Mouse (Mus musculus) kidney, postnatal 0 days (tissue): Measurements from ENCODE around the gene Dst. TPM values are rescaled to one million over a fixed set of nuclear protein-coding genes. Genes with fewer than 3 reads are reported as not detected.

Source experiments
- ATAC-seq: fragments of 200-750 bp; cut with Nextera tagmentation; replicated peaks from 2 replicates; pipeline ENCODE4 v1.8.0; 2017; ENCODE audit warnings: low read depth, moderate number of reproducible peaks, moderate TSS enrichment, moderate library complexity; ENCODE audit not compliant: low FRiP score
- DNase-seq: peaks from one replicate; pipeline ENCODE4 v3.0.0-alpha.2; 2016; ENCODE audit warnings: low spot score
- H3K27ac ChIP-seq: fragments of 300-500 bp; sonication (generic); 2 replicates; pipeline ENCODE4 v1.5.1; 2014; ENCODE audit warnings: mild to moderate bottlenecking
- H3K27me3 ChIP-seq: fragments of 300-500 bp; sonication (generic); 2 replicates; pipeline ENCODE4 v1.6.1; 2014; ENCODE audit warnings: low read length, mixed read lengths; ENCODE audit not compliant: insufficient read depth
- H3K36me3 ChIP-seq: fragments of 300-500 bp; sonication (generic); 2 replicates; pipeline ENCODE4 v1.6.1; 2014; ENCODE audit warnings: low read length, mixed read lengths; ENCODE audit not compliant: insufficient read depth
- H3K4me1 ChIP-seq: fragments of 300-500 bp; sonication (generic); replicated peaks from 2 replicates; pipeline ENCODE4 v1.6.1; 2014; ENCODE audit warnings: antibody characterized with exemption, low read length, mixed read lengths; ENCODE audit not compliant: insufficient read depth
- H3K4me2 ChIP-seq: fragments of 300-500 bp; sonication (generic); 2 replicates; pipeline ENCODE4 v1.6.1; 2014; ENCODE audit warnings: mild to moderate bottlenecking, low read length, moderate library complexity, mixed read lengths
- H3K4me3 ChIP-seq: fragments of 300-500 bp; sonication (generic); replicated peaks from 2 replicates; pipeline ENCODE4 v1.5.1; 2014; ENCODE audit warnings: low read depth, low read length
- H3K9ac ChIP-seq: fragments of 300-500 bp; sonication (generic); 2 replicates; pipeline ENCODE4 v1.6.1; 2014; ENCODE audit warnings: low read depth, low read length
- H3K9me3 ChIP-seq: fragments of 300-500 bp; sonication (generic); replicated peaks from 2 replicates; pipeline ENCODE4 v1.6.1; 2016; ENCODE audit warnings: low read length, inconsistent platforms, mixed read lengths
- CTCF ChIP-seq: IDR thresholded peaks from 2 replicates; pipeline ENCODE4 v1.5.1; 2016; ENCODE audit warnings: antibody characterized with exemption, low read depth, mild to moderate bottlenecking, moderate library complexity
- WGBS: fragments of 180-500 bp; shearing (Covaris S2); extraction: QIAGEN DNeasy Blood & Tissue Kit; methylation state at CpG from one replicate; pipeline ENCODE4 v1.1.7; 2014; 5-methylcytosine and 5-hydroxymethylcytosine counted together
- polyA plus RNA-seq: library from polyadenylated mRNA; unstranded; fragments of >200 nt; fragmentation: Nextera tagmentation; extraction: Ambion mirVana; gene quantifications from 2 replicates; pipeline ENCODE4 v1.2.1, GENCODE M21; 2015

Dst gene
- polyA plus RNA-seq, 1 experiment from 2014 or later: 22.4 TPM

GRCm38 (mm10) chr1:33883102-33883839 is 24.8 kb upstream of the Dst start:
- H3K36me3 ChIP-seq: no peaks in the 10 kb centered on the region
- H3K4me3 ChIP-seq: 0 out of 2 replicates have a peak overlapping the region, but pooled peaks have one; percentile 0
- DNase-seq: peak; percentile 52
- H3K27me3 ChIP-seq: no peaks in the 10 kb centered on the region
- H3K9ac ChIP-seq: no peak overlapping the region
- WGBS: 15% methylated on average over 18 of the region's 18 CpGs
- peak; percentile 32; the same call in 1 of the 2 replicates for TF ChIP-seq CTCF
- peak overlapping the region; percentile 34 for H3K4me2 ChIP-seq
- H3K9me3 ChIP-seq: no peaks in the 10 kb centered on the region
- ATAC-seq: no peak
- no peak overlapping the region for H3K27ac ChIP-seq
- H3K4me1 ChIP-seq: no peaks in the 10 kb centered on the region

GRCm38 (mm10) chr1:33892784-33893183 is 15.2 kb upstream of the Dst start:
- H3K27ac ChIP-seq: no peak overlapping the region
- no peak overlapping the region for H3K4me3 ChIP-seq
- DNase-seq (peak; percentile 61), ATAC-seq (no peak)
- no peaks in the 10 kb centered on the region for H3K4me1 ChIP-seq
- H3K36me3 ChIP-seq: no peaks in the 10 kb centered on the region
- TF ChIP-seq CTCF: peak; percentile 75
- no peak overlapping the region for H3K9ac ChIP-seq
- H3K27me3 ChIP-seq: no peaks in the 10 kb centered on the region
- no peak overlapping the region for H3K4me2 ChIP-seq
- WGBS: 67% methylated on average over 10 of the region's 10 CpGs
- no peaks in the 10 kb centered on the region for H3K9me3 ChIP-seq

- Histone ChIP-seq H3K27me3 (no peaks in the 10 kb centered on the region), H3K9me3 (no peaks in the 10 kb centered on the region), H3K9ac (no peak overlapping the region), H3K4me3 (no peak overlapping the region), H3K36me3 (no peaks in the 10 kb centered on the region), H3K27ac (no peak overlapping the region), H3K4me2 (no peak overlapping the region), H3K4me1 (no peaks in the 10 kb centered on the region)
- TF ChIP-seq CTCF: no peak
- WGBS: 58% methylated on average over 6 of the region's 6 CpGs
- no peak for DNase-seq
- ATAC-seq: no peak
These were observed 11.9 kb upstream of the Dst start for GRCm38 (mm10) chr1:33896116-33896515.

- Histone ChIP-seq H3K36me3 (no peaks in the 10 kb centered on the region), H3K27me3 (no peaks in the 10 kb centered on the region), H3K4me2 (no peak overlapping the region), H3K4me1 (no peaks in the 10 kb centered on the region), H3K9ac (no peak overlapping the region), H3K4me3 (no peak overlapping the region), H3K9me3 (no peaks in the 10 kb centered on the region), H3K27ac (no peak overlapping the region)
- 73% methylated on average over 4 of the region's 4 CpGs for WGBS
- ATAC-seq (no peak), DNase-seq (no peak)
- TF ChIP-seq CTCF: no peak
These were observed 11.4 kb upstream of the Dst start for GRCm38 (mm10) chr1:33896666-33897065.

- H3K9ac ChIP-seq: no peak overlapping the region
- DNase-seq: no peak
- TF ChIP-seq CTCF: no peak
- no peak overlapping the region for H3K27ac ChIP-seq
- no peak for ATAC-seq
- H3K4me1 ChIP-seq: no peaks in the 10 kb centered on the region
- no peak overlapping the region for H3K4me3 ChIP-seq
- no peaks in the 10 kb centered on the region for H3K27me3 ChIP-seq
- H3K4me2 ChIP-seq: no peak overlapping the region
- no peaks in the 10 kb centered on the region for H3K36me3 ChIP-seq
- 88% methylated on average over 11 of the region's 11 CpGs for WGBS
- H3K9me3 ChIP-seq: no peaks in the 10 kb centered on the region
These were observed 10.6 kb upstream of the Dst start for GRCm38 (mm10) chr1:33897426-33897825.

GRCm38 (mm10) chr1:33898373-33898772 is 9.7 kb upstream of the Dst start:
- Histone ChIP-seq H3K27ac (no peak overlapping the region), H3K4me1 (no peaks in the 10 kb centered on the region), H3K36me3 (no peaks in the 10 kb centered on the region), H3K9me3 (no peaks in the 10 kb centered on the region), H3K4me3 (no peak overlapping the region), H3K9ac (no peak overlapping the region), H3K27me3 (no peaks in the 10 kb centered on the region), H3K4me2 (no peak overlapping the region)
- no peak for DNase-seq
- no peak for ATAC-seq
- WGBS: 88% methylated on average over 6 of the region's 6 CpGs
- no peak for TF ChIP-seq CTCF

- ATAC-seq (no peak), DNase-seq (no peak)
- no peak overlapping the region for H3K27ac ChIP-seq
- no peak for TF ChIP-seq CTCF
- H3K9me3 ChIP-seq: no peaks in the 10 kb centered on the region
- no peak overlapping the region for H3K4me3 ChIP-seq
- H3K27me3 ChIP-seq: no peaks in the 10 kb centered on the region
- no peaks in the 10 kb centered on the region for H3K36me3 ChIP-seq
- no peaks in the 10 kb centered on the region for H3K4me1 ChIP-seq
- 74% methylated on average over 8 of the region's 8 CpGs for WGBS
- H3K4me2 ChIP-seq: no peak overlapping the region
- H3K9ac ChIP-seq: no peak overlapping the region
These were observed 7.8 kb upstream of the Dst start for GRCm38 (mm10) chr1:33900175-33900574.
